Mouse (Mus musculus) kidney, postnatal 36 days (tissue): ENCODE measurements at regions not wholly inside any gene's neighbourhood (a gene's known extent, or its start where the extent isn't known, plus 50 kb on each side); places are given as distances from the start of the nearest gene placed in this dataset.

Experiments
- DNase-seq, 2 experiments: peaks; one replicate each; pipeline ENCODE4 v3.0.0; 2021 to 2022; ENCODE audit warnings: mixed read lengths in 2 of 2

GRCm38 (mm10) chr2:51448121-51448520, 179.2 kb upstream of the Tas2r134 start:
- no peak for DNase-seq

- no peak for DNase-seq
These were observed 179.7 kb upstream of the Tas2r134 start for GRCm38 (mm10) chr2:51447616-51448015.

- DNase-seq, result no peak
These were observed 182.8 kb upstream of the Tas2r134 start for GRCm38 (mm10) chr2:51444386-51445080.

- DNase-seq, result no peak
These were observed 183.4 kb upstream of the Tas2r134 start for GRCm38 (mm10) chr2:51443946-51444345.

GRCm38 (mm10) chr2:51439047-51439446, 188.3 kb upstream of the Tas2r134 start:
- no peak for DNase-seq

- peak; percentile 5 to 57 for DNase-seq
These were observed 190.7 kb upstream of the Tas2r134 start for GRCm38 (mm10) chr2:51436590-51436989.

- DNase-seq, result no peak
These were observed 195.7 kb upstream of the Tas2r134 start for GRCm38 (mm10) chr2:51431564-51431963.

GRCm38 (mm10) chr2:51429716-51430115, 197.6 kb upstream of the Tas2r134 start:
- DNase-seq, result no peak

GRCm38 (mm10) chr2:51422442-51422841, 204.9 kb upstream of the Tas2r134 start:
- no peak for DNase-seq

- DNase-seq, result no peak
These were observed 209.2 kb upstream of the Tas2r134 start for GRCm38 (mm10) chr2:51417908-51418690.

- DNase-seq, result no peak
These were observed 238.9 kb upstream of the Tas2r134 start for GRCm38 (mm10) chr2:51388390-51388789.

GRCm38 (mm10) chr2:51387136-51387535, 238.2 kb upstream of the Rnd3 start:
- no peak for DNase-seq

- DNase-seq, result no peak
These were observed 227.7 kb upstream of the Rnd3 start for GRCm38 (mm10) chr2:51376597-51376996.

- no peak for DNase-seq
These were observed 225.7 kb upstream of the Rnd3 start for GRCm38 (mm10) chr2:51374636-51375035.

GRCm38 (mm10) chr2:51372771-51373170, 223.9 kb upstream of the Rnd3 start:
- DNase-seq, result no peak

GRCm38 (mm10) chr2:51362825-51363616, 214.1 kb upstream of the Rnd3 start:
- DNase-seq, result no peak

- DNase-seq, result no peak
These were observed 206.4 kb upstream of the Rnd3 start for GRCm38 (mm10) chr2:51355281-51355680.

- DNase-seq, result no peak
These were observed 205.9 kb upstream of the Rnd3 start for GRCm38 (mm10) chr2:51354800-51355199.

GRCm38 (mm10) chr2:51349614-51350013, 200.7 kb upstream of the Rnd3 start:
- DNase-seq, result no peak

GRCm38 (mm10) chr2:51348774-51349173, 199.9 kb upstream of the Rnd3 start:
- DNase-seq, result no peak

GRCm38 (mm10) chr2:51347086-51347485, 198.2 kb upstream of the Rnd3 start:
- DNase-seq, result no peak

GRCm38 (mm10) chr2:51342421-51342820, 193.5 kb upstream of the Rnd3 start:
- DNase-seq, result no peak

GRCm38 (mm10) chr2:51334437-51334836, 185.5 kb upstream of the Rnd3 start:
- no peak for DNase-seq
